Mouse (Mus musculus): Measurements from ENCODE around the gene Nipsnap2. TPM values are rescaled to one million over a fixed set of nuclear protein-coding genes. Genes with fewer than 3 reads are reported as not detected.

Gene Nipsnap2
- polyA plus RNA-seq, 1 experiment = 15.2 TPM

- no peaks in the 10 kb centered on the region for H3K9me3 ChIP-seq
- TF ChIP-seq GATA1 (IDR thresholded peaks at IDR 0.05; ENCODE audit: borderline replicate concordance, low read length) = no peak
- TF ChIP-seq FLI1 (IDR thresholded peaks at IDR 0.05; ENCODE audit: low read length) = no peak
- H3K27me3 ChIP-seq (replicated peaks) = no peaks in the 10 kb centered on the region
- no peak overlapping the region for H3K4me3 ChIP-seq (replicated peaks)
- peaks cover 32% of the 10 kb centered on the region for H3K4me1 ChIP-seq
- H3K36me3 ChIP-seq (replicated peaks; ENCODE audit: low read length) = peaks cover 48% of the 10 kb centered on the region
Measured at GRCm38 (mm10) chr5:129720176-129720575, 4.7 kb upstream of the Nipsnap2 start.

GRCm38 (mm10) chr5:129724268-129724667 is 595 bp upstream of the Nipsnap2 start:
- Histone ChIP-seq H3K4me1 (peaks cover 35% of the 10 kb centered on the region), H3K36me3 (replicated peaks; ENCODE audit: low read length) (peaks cover 18% of the 10 kb centered on the region), H3K4me3 (replicated peaks) (peak overlapping the region; percentile 96), H3K9me3 (no peaks in the 10 kb centered on the region), H3K27me3 (replicated peaks) (no peaks in the 10 kb centered on the region)
- no peak for TF ChIP-seq FLI1 (IDR thresholded peaks at IDR 0.05; ENCODE audit: low read length)

- H3K27me3 ChIP-seq (replicated peaks) = no peaks in the 10 kb centered on the region
- TF ChIP-seq GATA1 (IDR thresholded peaks at IDR 0.05; ENCODE audit: borderline replicate concordance, low read length) (no peak), FLI1 (IDR thresholded peaks at IDR 0.05; ENCODE audit: low read length) (no peak)
- peaks cover 2% of the 10 kb centered on the region for H3K36me3 ChIP-seq (replicated peaks; ENCODE audit: low read length)
- H3K4me1 ChIP-seq = peaks cover 51% of the 10 kb centered on the region
- peak overlapping the region; percentile 96 for H3K4me3 ChIP-seq (replicated peaks)
- H3K9me3 ChIP-seq = no peaks in the 10 kb centered on the region
Measured at GRCm38 (mm10) chr5:129725774-129726392, 1.0 kb downstream of the Nipsnap2 start.

GRCm38 (mm10) chr5:129726784-129727183 is 1.9 kb downstream of the Nipsnap2 start:
- Histone ChIP-seq H3K9me3 (no peaks in the 10 kb centered on the region), H3K36me3 (replicated peaks; ENCODE audit: low read length) (no peaks in the 10 kb centered on the region), H3K4me1 (peaks cover 57% of the 10 kb centered on the region), H3K27me3 (replicated peaks) (no peaks in the 10 kb centered on the region), H3K4me3 (replicated peaks) (no peak overlapping the region)
- no peak for TF ChIP-seq GATA1 (IDR thresholded peaks at IDR 0.05; ENCODE audit: borderline replicate concordance, low read length)
- no peak for TF ChIP-seq FLI1 (IDR thresholded peaks at IDR 0.05; ENCODE audit: low read length)

- Histone ChIP-seq H3K36me3 (replicated peaks; ENCODE audit: low read length) (no peaks in the 10 kb centered on the region), H3K9me3 (no peaks in the 10 kb centered on the region), H3K4me3 (replicated peaks) (no peak overlapping the region), H3K27me3 (replicated peaks) (no peaks in the 10 kb centered on the region), H3K4me1 (peaks cover 46% of the 10 kb centered on the region)
- TF ChIP-seq GATA1 (IDR thresholded peaks at IDR 0.05; ENCODE audit: borderline replicate concordance, low read length) = no peak
Measured at GRCm38 (mm10) chr5:129729286-129729685, 4.4 kb downstream of the Nipsnap2 start.

- no peaks in the 10 kb centered on the region for H3K36me3 ChIP-seq (replicated peaks; ENCODE audit: low read length)
- TF ChIP-seq GATA1 (IDR thresholded peaks at IDR 0.05; ENCODE audit: borderline replicate concordance, low read length) (no peak), FLI1 (IDR thresholded peaks at IDR 0.05; ENCODE audit: low read length) (no peak)
- no peaks in the 10 kb centered on the region for H3K27me3 ChIP-seq (replicated peaks)
- no peaks in the 10 kb centered on the region for H3K9me3 ChIP-seq
- H3K4me3 ChIP-seq (replicated peaks) = peak overlapping the region; percentile 83
- H3K4me1 ChIP-seq = peaks cover 42% of the 10 kb centered on the region
Measured at GRCm38 (mm10) chr5:129730344-129730743, 5.5 kb downstream of the Nipsnap2 start.

GRCm38 (mm10) chr5:129731021-129731420 is 6.2 kb downstream of the Nipsnap2 start:
- Histone ChIP-seq H3K4me3 (replicated peaks) (no peak overlapping the region), H3K9me3 (no peaks in the 10 kb centered on the region), H3K27me3 (replicated peaks) (no peaks in the 10 kb centered on the region), H3K36me3 (replicated peaks; ENCODE audit: low read length) (no peaks in the 10 kb centered on the region), H3K4me1 (peaks cover 39% of the 10 kb centered on the region)
- TF ChIP-seq FLI1 (IDR thresholded peaks at IDR 0.05; ENCODE audit: low read length) = no peak
- no peak for TF ChIP-seq GATA1 (IDR thresholded peaks at IDR 0.05; ENCODE audit: borderline replicate concordance, low read length)

GRCm38 (mm10) chr5:129740976-129741375 is 16.1 kb downstream of the Nipsnap2 start:
- Histone ChIP-seq H3K4me3 (replicated peaks) (no peak overlapping the region), H3K36me3 (replicated peaks; ENCODE audit: low read length) (peaks cover 38% of the 10 kb centered on the region), H3K9me3 (no peaks in the 10 kb centered on the region), H3K27me3 (replicated peaks) (no peaks in the 10 kb centered on the region), H3K4me1 (no peaks in the 10 kb centered on the region)
- no peak for TF ChIP-seq FLI1 (IDR thresholded peaks at IDR 0.05; ENCODE audit: low read length)
- no peak for TF ChIP-seq GATA1 (IDR thresholded peaks at IDR 0.05; ENCODE audit: borderline replicate concordance, low read length)

GRCm38 (mm10) chr5:129742903-129743488 is 18.1 kb downstream of the Nipsnap2 start:
- Histone ChIP-seq H3K4me3 (replicated peaks) (no peak overlapping the region), H3K4me1 (no peaks in the 10 kb centered on the region), H3K27me3 (replicated peaks) (no peaks in the 10 kb centered on the region), H3K9me3 (no peaks in the 10 kb centered on the region), H3K36me3 (replicated peaks; ENCODE audit: low read length) (peaks cover 52% of the 10 kb centered on the region)
- TF ChIP-seq FLI1 (IDR thresholded peaks at IDR 0.05; ENCODE audit: low read length) = no peak
- TF ChIP-seq GATA1 (IDR thresholded peaks at IDR 0.05; ENCODE audit: borderline replicate concordance, low read length) = no peak

GRCm38 (mm10) chr5:129744050-129744449 is 19.2 kb downstream of the Nipsnap2 start:
- Histone ChIP-seq H3K36me3 (replicated peaks; ENCODE audit: low read length) (peaks cover 61% of the 10 kb centered on the region), H3K9me3 (no peaks in the 10 kb centered on the region), H3K4me1 (no peaks in the 10 kb centered on the region), H3K4me3 (replicated peaks) (no peak overlapping the region), H3K27me3 (replicated peaks) (no peaks in the 10 kb centered on the region)
- TF ChIP-seq FLI1 (IDR thresholded peaks at IDR 0.05; ENCODE audit: low read length) (no peak), GATA1 (IDR thresholded peaks at IDR 0.05; ENCODE audit: borderline replicate concordance, low read length) (no peak)

Data from megakaryocyte, embryonic 14.5 days (primary cell).